Mouse (Mus musculus): ENCODE results near the gene Ndfip2.

GRCm38 (mm10) chr14:105243805-105244443 lies 14.4 kb upstream of the Ndfip2 start:
- no peak for TF ChIP-seq CTCF (conservative IDR thresholded peaks at IDR 0.05; ENCODE audit: insufficient read depth, insufficient read length, low read depth, low read length)
- TF ChIP-seq POLR2A (IDR thresholded peaks at IDR 0.05; ENCODE audit: low read depth, low read length): no peak
